Mouse (Mus musculus) ES-Bruce4 (cell line): ENCODE data around the gene Bcdin3d. TPM values are rescaled to one million over a fixed set of nuclear protein-coding genes. Genes with fewer than 3 reads are reported as not detected.
"Not testable (repeated sequence)": the region's sequence is repeated elsewhere in the genome, so short reads cannot be mapped to it uniquely, and the experiment has no call there.

Experiments
- H3K27ac ChIP-seq: 2 replicates; pipeline ENCODE4 v1.5.1; 2012; ENCODE audit warnings: low read length, inconsistent platforms; ENCODE audit not compliant: insufficient read depth
- H3K27me3 ChIP-seq: 2 replicates; pipeline ENCODE4 v1.6.1; 2012; ENCODE audit warnings: mild to moderate bottlenecking, low read length, inconsistent platforms; ENCODE audit not compliant: control insufficient read depth, poor library complexity, insufficient read depth, severe bottlenecking
- H3K36me3 ChIP-seq: 2 replicates; pipeline ENCODE4 v1.6.1; 2012; ENCODE audit warnings: inconsistent platforms, mild to moderate bottlenecking, low read length, moderate library complexity; ENCODE audit not compliant: control insufficient read depth, poor library complexity, insufficient read depth, severe bottlenecking
- H3K4me1 ChIP-seq: one replicate; pipeline ENCODE4 v1.8.1; 2011; ENCODE audit warnings: low read length; ENCODE audit not compliant: control insufficient read depth, insufficient read depth
- H3K4me3 ChIP-seq: 2 replicates; pipeline ENCODE4 v1.5.1; 2011; ENCODE audit warnings: low read depth, mild to moderate bottlenecking, low read length
- H3K9ac ChIP-seq: 2 replicates; pipeline ENCODE4 v1.6.1; 2012; ENCODE audit warnings: low read depth, mild to moderate bottlenecking, inconsistent platforms; ENCODE audit not compliant: poor library complexity, severe bottlenecking
- H3K9me3 ChIP-seq: replicated peaks from 2 replicates; pipeline ENCODE4 v1.6.1; 2012; ENCODE audit warnings: mild to moderate bottlenecking, low read length, inconsistent platforms; ENCODE audit not compliant: control insufficient read depth, poor library complexity, insufficient read depth, severe bottlenecking
- CTCF ChIP-seq: IDR thresholded peaks from one replicate; pipeline ENCODE4 v1.8.1; 2011; ENCODE audit warnings: low read depth, low read length
- EP300 ChIP-seq: IDR thresholded peaks from 2 replicates; pipeline ENCODE4 v1.6.1; 2011; ENCODE audit warnings: low read depth, low read length; ENCODE audit not compliant: insufficient read depth
- POLR2A ChIP-seq: IDR thresholded peaks from one replicate; pipeline ENCODE4 v1.8.1; 2011; ENCODE audit warnings: low read length; ENCODE audit not compliant: insufficient read depth
- polyA plus RNA-seq: library from polyadenylated mRNA; stranded (reverse); fragments of >200 nt; gene quantifications from 2 replicates; pipeline ENCODE4 v1.2.4, GENCODE M21; 2011; ENCODE audit warnings: low read depth; ENCODE audit not compliant: missing spikeins, insufficient read depth, insufficient read length

The Bcdin3d gene
- polyA plus RNA-seq, 1 experiment, result 10.7 TPM

- H3K4me3 ChIP-seq, result no peak overlapping the region
- H3K9ac ChIP-seq, result no peak overlapping the region
- no peaks in the 10 kb centered on the region for H3K4me1 ChIP-seq
- TF ChIP-seq CTCF (no peak), EP300 (no peak), POLR2A (no peak)
- H3K27ac ChIP-seq, result no peak overlapping the region
- no peaks in the 10 kb centered on the region for H3K27me3 ChIP-seq
- H3K9me3 ChIP-seq, result no peaks in the 10 kb centered on the region
- H3K36me3 ChIP-seq, result no peaks in the 10 kb centered on the region
Observed at GRCm38 (mm10) chr15:99449131-99449750, 25.3 kb downstream of the Bcdin3d start.

- not testable (repeated sequence) for H3K9ac ChIP-seq, H3K27me3 ChIP-seq, H3K4me1 ChIP-seq, H3K9me3 ChIP-seq, H3K36me3 ChIP-seq, H3K4me3 ChIP-seq, H3K27ac ChIP-seq
Observed at GRCm38 (mm10) chr15:99446136-99446535, 28.4 kb downstream of the Bcdin3d start.

- no peak overlapping the region for H3K9ac ChIP-seq
- H3K27ac ChIP-seq, result no peak overlapping the region
- H3K9me3 ChIP-seq, result no peaks in the 10 kb centered on the region
- no peak overlapping the region for H3K4me3 ChIP-seq
- H3K27me3 ChIP-seq, result no peaks in the 10 kb centered on the region
- H3K4me1 ChIP-seq, result no peaks in the 10 kb centered on the region
- H3K36me3 ChIP-seq, result no peaks in the 10 kb centered on the region
- TF ChIP-seq EP300 (no peak), CTCF (no peak), POLR2A (no peak)
Observed at GRCm38 (mm10) chr15:99445567-99445966, 29.0 kb downstream of the Bcdin3d start.

- H3K4me1 ChIP-seq, result no peaks in the 10 kb centered on the region
- H3K9ac ChIP-seq, result no peak overlapping the region
- no peak overlapping the region for H3K27ac ChIP-seq
- no peaks in the 10 kb centered on the region for H3K9me3 ChIP-seq
- H3K4me3 ChIP-seq, result no peak overlapping the region
- TF ChIP-seq CTCF, result no peak
- TF ChIP-seq POLR2A, result no peak
- no peak for TF ChIP-seq EP300
- H3K36me3 ChIP-seq, result no peaks in the 10 kb centered on the region
- no peaks in the 10 kb centered on the region for H3K27me3 ChIP-seq
Observed at GRCm38 (mm10) chr15:99442358-99442757, 32.2 kb downstream of the Bcdin3d start.

GRCm38 (mm10) chr15:99440816-99441457, 33.6 kb downstream of the Bcdin3d start:
- H3K9ac ChIP-seq, result no peak overlapping the region
- TF ChIP-seq CTCF (no peak), EP300 (no peak)
- H3K27ac ChIP-seq, result no peak overlapping the region
- H3K36me3 ChIP-seq, result no peaks in the 10 kb centered on the region
- no peaks in the 10 kb centered on the region for H3K27me3 ChIP-seq
- no peak overlapping the region for H3K4me3 ChIP-seq
- no peaks in the 10 kb centered on the region for H3K9me3 ChIP-seq
- no peaks in the 10 kb centered on the region for H3K4me1 ChIP-seq

GRCm38 (mm10) chr15:99440112-99440815, 34.3 kb downstream of the Bcdin3d start:
- Histone ChIP-seq H3K4me3 (no peak overlapping the region), H3K27ac (no peak overlapping the region), H3K9me3 (no peaks in the 10 kb centered on the region), H3K36me3 (no peaks in the 10 kb centered on the region), H3K4me1 (no peaks in the 10 kb centered on the region), H3K9ac (no peak overlapping the region), H3K27me3 (no peaks in the 10 kb centered on the region)
- no peak for TF ChIP-seq POLR2A
- TF ChIP-seq EP300, result no peak
- TF ChIP-seq CTCF, result no peak
